Mouse (Mus musculus): ENCODE data around the gene Rassf3. TPM values are rescaled to one million over a fixed set of nuclear protein-coding genes. Genes with fewer than 3 reads are reported as not detected.

Rassf3 gene
- total RNA-seq (2021) = 10 to 100 TPM; 29.2 to 47.3 TPM
- long read RNA-seq, experiment 1, transcript Rassf3-201 (5 exons, 3,522 nt) = major isoform, 102 of 133 reads
- long read RNA-seq, experiment 1, partial matches to known transcripts = 0 of 133 reads
- long read RNA-seq, experiment 1, other reads (novel, unspliced or antisense) = 31 of 133 reads
- long read RNA-seq, experiment 2, transcript Rassf3-201 (5 exons, 3,522 nt) = major isoform, 82 of 104 reads
- long read RNA-seq, experiment 2, partial matches to known transcripts = 0 of 104 reads
- long read RNA-seq, experiment 2, other reads (novel, unspliced or antisense) = 22 of 104 reads

DNA sequence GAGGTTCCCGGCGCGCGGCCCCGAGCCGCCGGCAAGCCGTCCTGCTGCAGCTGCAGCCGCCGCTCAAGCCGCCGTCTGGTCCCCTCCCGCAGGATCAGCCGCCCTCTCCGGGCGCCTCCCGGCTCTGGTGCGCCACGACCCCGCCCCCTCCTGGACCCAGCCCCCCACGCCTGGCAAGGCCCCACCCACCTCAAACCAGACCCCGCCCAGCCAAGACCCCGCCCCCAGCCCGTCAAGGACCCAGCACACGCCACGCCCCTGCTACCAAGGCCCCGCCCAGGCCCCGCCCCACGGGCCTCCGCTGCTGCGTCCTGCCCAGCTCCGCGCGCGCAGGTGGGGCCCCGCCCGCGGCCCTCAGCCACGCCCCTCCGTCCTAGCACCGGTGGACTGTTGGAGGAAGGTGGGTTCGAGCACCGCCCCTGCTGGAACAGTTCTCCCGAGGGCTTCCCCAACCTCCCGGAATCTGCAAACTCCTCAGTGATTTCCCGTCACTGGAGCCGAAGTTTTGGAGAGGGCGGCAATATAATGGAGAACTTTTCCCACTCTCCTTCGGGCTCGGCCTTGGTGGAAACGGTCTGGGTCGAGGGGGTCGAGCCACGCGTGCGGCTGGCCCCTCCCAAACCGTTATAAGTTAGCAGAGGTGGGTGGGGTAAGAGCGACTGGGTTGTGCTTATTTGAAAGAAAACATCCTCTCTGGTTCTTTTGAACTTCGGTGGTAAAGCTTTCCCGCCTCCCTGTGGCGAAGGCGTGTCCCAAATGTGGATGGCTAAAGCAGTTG is at the start of gene Rassf3:
Gene Rassf3, minus strand, starts transcription at position 158 of the 778 bp plus-strand sequence.
- peak; percentile 57 for TF ChIP-seq CTCF (IDR thresholded peaks at IDR 0.05)
- DNase-seq = peak; percentile 98
- Histone ChIP-seq H3K4me3 (peak within 1 kb of the TSS; percentile 83), H3K27ac (peak within 1 kb of the TSS; percentile 92)
- intact Hi-C loops (cut with DNase I) = loop anchor here (2.0 kb wide), 2 partner anchors 30 to 66 kb away; no protein-coding TSS in a partner anchor

DNA sequence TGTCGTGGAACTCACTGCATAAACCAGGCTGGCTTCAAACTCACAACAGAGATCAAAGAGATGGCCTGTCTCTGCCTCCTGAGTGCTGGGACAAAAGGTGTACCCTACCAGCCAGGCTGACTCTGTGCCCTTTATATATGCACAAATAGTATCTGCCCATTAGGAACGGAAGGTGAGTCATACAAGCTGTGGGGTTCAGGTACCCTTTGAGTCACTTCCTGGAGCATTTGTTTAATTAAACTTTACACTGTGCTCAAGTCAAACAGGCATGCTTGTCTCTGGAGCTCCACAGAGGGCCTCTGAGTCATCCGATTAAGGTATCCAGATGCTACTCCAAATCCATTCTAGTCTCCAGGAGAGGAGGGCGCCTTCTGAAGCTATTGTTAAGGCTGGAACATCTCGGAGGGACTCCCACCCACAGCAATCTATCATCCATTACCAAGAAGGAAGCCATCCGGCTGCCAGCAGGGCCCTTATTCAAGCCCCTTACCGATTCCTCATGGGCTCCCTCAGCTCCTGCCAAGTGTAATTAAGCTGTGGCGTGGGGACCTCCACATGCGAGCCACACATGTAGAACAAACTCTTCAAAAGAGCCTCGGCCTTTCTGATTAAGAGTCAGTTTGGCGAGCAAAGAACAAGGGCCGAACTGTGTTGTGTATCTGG is 44.9 kb upstream of the Rassf3 start:
- Histone ChIP-seq H3K27ac (no peak overlapping the region), H3K4me3 (no peak overlapping the region)
- DNase-seq = no peak
- intact Hi-C loops (cut with DNase I) = no loop called here
- TF ChIP-seq CTCF (IDR thresholded peaks at IDR 0.05) = no peak

DNA sequence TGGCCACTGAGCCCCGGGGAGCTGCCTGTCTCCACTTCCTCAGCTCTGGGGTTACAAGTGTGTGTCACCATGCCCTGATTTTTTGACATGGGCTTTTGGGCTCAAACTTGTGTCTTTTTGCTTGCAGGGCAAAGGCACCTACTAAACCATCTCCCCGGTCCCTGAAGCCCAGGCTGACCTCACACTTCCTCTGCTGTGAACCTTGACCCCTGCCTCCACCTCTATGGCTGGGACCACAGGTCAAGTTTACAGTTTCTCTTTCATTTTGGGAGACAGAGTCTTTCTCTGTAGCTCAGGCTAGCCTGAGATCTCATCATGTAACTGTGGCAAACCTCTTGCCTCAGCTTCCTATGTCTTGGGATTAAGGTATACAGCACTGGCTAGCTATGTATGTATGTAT is 43.6 kb upstream of the Rassf3 start:
- Histone ChIP-seq H3K4me3 (no peak overlapping the region), H3K27ac (no peak overlapping the region)
- TF ChIP-seq CTCF (IDR thresholded peaks at IDR 0.05) = no peak
- intact Hi-C loops (cut with DNase I) = no loop called here
- no peak for DNase-seq

DNA sequence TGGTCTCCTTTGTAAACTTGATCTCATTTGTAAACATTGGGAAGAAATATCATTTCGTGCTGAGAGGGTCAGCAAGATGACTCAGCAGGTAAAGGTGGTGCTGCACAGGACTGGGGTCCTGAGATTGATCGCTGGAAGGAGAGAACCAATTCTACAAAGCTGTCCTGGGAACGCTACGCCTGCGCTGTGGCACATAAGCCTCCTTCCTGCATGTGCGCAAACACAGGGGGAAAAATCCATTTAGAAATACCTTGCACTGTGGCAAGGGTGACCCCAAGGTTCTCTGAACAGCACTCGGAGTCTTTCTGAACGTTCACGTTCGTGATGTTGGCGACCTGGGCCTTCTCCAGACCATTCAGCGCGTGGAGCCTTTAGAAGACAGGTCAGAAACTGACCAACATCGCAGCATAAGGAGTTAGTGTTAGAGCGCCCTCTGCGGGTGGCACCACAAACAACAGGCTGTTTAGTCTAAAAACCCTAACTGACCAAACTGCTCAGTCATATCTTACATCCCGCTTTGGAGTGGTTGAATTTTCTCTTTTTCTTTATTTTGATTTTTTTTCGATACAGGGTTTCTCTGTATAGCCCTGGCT is 40.0 kb upstream of the Rassf3 start:
- peak; percentile 96 for TF ChIP-seq CTCF (IDR thresholded peaks at IDR 0.05)
- Histone ChIP-seq H3K4me3 (no peak overlapping the region), H3K27ac (no peak overlapping the region)
- intact Hi-C loops (cut with DNase I) = loop anchor here (1.0 kb wide), 1 partner anchor 107 kb away; no protein-coding TSS in a partner anchor
- peak; percentile 86 for DNase-seq

DNA sequence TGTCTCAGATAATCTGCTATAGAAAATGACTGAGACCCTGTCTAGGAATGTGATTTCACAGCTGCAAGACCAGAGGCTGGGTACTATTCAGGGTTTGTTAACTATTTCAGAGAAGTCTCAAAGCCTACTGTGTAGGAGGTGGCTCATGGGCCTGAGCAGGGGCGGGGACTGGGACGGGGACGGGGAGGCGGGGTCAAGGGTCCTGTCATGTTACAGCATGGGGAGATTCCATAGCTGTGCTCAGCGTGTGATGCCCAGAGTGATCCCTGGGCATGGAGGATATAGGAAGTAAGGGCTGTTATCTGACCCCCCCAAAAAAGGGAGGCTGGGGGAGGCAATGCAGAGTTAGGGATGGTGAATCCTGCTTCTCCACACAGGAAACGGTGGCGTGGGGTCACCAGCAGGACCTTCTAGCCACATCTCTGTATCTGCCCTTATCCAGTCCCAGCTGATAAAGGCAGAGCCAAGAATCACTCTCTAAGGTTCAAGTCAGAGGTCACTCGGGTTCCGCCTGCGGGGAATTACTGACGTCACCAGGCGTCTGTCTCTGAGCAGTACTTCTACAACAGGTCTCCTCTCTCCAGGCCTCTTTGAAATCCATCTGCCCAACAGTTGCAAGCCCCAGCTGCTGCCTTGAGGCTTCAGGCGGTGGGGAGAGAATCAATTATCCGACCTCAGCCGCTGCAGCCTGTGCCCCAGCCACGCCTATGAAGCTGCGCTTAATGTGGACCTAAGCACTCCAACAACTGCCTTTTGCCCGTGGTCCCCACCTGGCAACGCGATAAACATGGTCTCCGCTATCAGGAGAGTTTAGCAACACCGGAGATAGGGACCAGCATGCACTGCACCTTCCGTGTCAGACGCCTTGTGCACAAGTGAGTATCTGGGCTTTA is 33.9 kb upstream of the Rassf3 start:
- TF ChIP-seq CTCF (IDR thresholded peaks at IDR 0.05) = no peak
- no peak for DNase-seq
- Histone ChIP-seq H3K4me3 (peak overlapping the region; percentile 27), H3K27ac (no peak overlapping the region)
- intact Hi-C loops (cut with DNase I) = no loop called here

DNA sequence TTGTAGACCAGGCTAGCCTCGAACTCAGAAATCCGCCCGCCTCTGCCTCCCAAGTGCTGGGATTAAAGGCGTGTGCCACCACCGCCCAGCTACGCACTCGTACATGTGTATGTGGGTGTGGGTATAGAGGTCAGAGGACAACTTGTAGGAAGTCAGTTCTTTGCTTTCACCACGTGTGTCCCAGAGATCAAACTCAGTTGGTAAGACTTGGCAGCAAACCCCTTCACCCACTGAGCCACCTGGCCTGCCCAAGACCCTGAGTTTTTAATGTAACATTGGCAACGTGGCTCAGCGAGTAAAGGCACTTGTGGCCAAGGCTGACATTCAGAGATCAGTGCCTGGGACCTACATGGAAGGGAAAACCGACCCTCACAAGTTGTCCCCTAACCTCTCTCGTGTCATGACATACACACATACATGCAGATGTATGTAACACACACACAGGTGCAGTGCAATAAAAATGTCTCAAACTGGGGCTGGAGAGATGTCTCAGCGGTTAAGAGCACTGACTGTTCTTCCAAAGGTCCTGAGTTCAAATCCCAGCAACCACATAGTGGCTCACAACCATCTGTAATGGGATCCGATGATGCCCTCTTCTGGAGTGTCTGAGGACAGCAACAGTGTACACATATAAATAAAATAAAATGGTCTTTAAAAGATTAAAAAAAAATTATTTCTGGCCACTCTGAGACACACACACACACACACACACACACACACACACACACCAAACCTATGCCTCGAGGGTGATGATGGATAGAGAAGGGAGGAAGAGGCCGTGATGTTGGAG is 31.8 kb upstream of the Rassf3 start:
- no peak for DNase-seq
- no peak overlapping the region for H3K27ac ChIP-seq
- no peak overlapping the region for H3K4me3 ChIP-seq
- peak; percentile 25; the same call in 1 of the 2 replicates for TF ChIP-seq CTCF (IDR thresholded peaks at IDR 0.05)
- intact Hi-C loops (cut with DNase I) = loop anchor here (2.0 kb wide), 1 partner anchor 31 kb away; the partner anchor contains the start of gene Rassf3

DNA sequence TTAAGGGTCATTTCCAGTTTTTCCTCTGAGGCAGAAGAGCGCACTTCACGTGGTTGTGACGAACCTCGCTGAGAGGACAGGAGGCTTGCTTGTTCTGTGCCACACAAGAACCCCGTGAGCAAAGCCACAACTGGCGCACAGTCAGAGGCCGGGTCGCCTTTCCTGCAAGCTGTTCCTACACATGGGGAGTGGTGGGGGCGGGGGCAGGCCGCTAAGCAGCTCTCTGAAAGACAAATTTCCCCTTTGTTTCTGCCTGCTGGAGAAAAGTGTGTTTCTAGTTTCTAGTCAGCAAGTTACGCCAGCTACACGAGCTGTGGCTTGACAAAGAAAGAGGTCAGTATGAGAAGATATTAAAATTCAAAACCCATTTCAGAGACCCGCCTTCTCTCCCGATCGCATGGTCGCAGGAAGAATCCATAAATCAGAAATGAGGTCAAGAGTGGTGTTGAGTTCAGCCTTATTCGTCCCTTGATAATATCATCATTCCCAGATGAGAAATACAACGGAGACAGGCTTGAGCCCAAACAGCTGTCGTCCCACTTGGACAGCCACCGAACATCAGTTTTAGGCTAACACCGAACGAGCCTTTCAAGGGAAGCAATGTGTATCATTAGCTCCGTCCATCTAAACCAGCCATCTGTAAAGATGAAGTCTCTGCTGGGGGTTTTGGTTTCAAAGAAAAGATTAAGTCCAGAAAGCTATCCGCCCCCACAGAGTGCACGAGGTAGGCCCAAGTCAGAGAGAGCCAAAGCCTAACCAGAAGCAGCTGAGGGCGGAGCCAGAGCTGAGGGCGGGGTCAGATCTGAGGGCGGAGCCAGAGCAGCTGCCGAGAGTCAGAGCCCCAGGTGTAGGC is 30.8 kb upstream of the Rassf3 start:
- intact Hi-C loops (cut with DNase I) = loop anchor here (2.0 kb wide), 1 partner anchor 30 kb away; the partner anchor contains the start of gene Rassf3
- H3K4me3 ChIP-seq = peak overlapping the region; percentile 48
- no peak for TF ChIP-seq CTCF (IDR thresholded peaks at IDR 0.05)
- DNase-seq = peak; percentile 73
- peak overlapping the region; percentile 46 for H3K27ac ChIP-seq

DNA sequence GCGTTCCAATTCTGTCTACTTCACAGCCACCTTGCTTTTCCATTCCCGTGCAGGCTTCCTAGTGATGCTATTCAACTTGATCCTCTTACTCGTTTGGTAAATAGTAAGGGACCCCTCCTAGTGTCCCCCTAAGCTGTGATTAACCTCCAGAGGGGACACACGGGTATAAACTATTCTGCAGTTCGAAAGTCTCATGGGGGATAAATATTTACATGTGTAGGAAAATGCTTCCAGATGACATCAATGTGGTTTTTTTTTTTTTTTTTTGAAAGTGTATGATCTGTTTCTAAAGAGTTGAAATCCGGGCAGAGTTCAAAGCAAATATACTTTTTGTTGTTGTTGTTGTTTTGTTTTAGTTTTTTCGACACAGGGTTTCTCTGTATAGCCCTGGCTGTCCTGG is 29.8 kb upstream of the Rassf3 start:
- Histone ChIP-seq H3K4me3 (peak overlapping the region; percentile 76), H3K27ac (peak overlapping the region; percentile 74; the same call in 1 of the 2 replicates)
- intact Hi-C loops (cut with DNase I) = loop anchor here (2.0 kb wide), 1 partner anchor 29 kb away; the partner anchor contains the start of gene Rassf3
- TF ChIP-seq CTCF (IDR thresholded peaks at IDR 0.05) = no peak
- no peak for DNase-seq

DNA sequence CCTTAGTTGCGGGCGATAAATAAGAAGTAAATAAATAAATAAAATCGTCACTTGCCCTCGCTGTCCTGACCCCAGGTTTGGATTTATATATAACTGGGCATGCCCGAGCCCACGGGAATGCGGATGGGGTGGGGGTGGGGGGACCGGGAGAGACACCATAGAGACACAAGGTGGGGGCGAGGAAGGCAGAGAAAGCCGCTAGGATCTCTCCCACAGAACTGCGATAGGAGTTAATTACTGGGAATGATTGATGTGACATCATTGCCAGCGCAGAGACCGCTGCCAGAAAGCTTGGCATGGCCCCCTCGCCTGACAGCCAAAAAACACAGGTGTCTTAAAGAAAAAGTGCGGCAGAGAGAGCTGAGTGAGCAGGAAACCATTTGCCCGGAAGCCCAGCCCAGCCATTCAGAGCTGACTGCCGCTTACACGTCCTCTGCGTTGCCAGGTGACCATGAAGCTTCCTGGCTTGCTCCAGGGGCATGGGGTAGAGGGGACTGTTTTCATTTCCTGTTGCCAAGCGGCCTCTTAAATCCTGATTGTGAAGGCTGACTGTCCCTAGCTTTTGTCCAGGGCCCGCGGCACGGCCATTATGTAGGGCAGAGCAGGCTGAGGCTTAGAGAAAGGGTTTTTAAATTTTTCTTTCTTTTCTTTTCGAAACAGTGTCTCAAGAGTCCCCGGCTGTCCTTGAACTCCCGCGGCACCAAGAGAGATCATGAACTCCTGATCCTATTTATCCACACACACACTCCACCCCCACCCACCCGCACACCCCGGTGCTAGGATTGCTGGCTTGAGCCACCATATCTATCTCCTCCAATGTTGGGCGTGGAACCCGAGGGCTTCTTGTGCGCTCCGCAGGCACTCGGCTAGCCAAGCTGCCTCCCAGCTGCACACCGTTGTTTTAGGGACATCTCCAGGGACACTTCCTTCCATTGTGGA is 29.1 kb upstream of the Rassf3 start:
- TF ChIP-seq CTCF (IDR thresholded peaks at IDR 0.05) = no peak
- intact Hi-C loops (cut with DNase I) = no loop called here
- peak; percentile 77 for DNase-seq
- H3K4me3 ChIP-seq = peak overlapping the region; percentile 76
- peak overlapping the region; percentile 74 for H3K27ac ChIP-seq
